Mouse (Mus musculus): ENCODE measurements around the gene Mgst2. TPM values are rescaled to one million over a fixed set of nuclear protein-coding genes. Genes with fewer than 3 reads are reported as not detected.

Gene Mgst2
- total RNA-seq, 4 experiments from 2014 or later = 0.52 to 1.6 TPM; not detected in 2

DNA sequence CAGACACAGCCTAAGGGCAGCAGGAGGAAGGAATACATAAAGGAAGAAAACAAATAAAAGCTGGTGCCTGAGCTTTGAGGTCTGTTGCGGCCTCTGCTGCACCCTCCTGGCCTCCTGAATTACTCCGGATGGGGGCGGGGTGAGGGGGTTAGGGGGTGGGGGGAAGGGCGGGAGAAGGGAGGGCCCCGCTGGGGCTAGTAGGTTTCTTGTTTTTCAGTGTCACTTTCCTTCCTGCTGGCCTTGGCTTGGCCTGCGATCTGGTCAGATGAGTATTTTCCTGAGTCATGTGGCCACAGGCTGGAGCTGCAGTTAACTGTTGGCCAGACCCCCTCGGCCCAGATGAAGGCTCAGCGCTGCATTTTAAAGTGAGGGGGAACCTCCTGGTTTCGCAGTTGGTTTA lies 7.5 kb upstream of the Mgst2 start:
- DNase-seq (ENCODE audit: low spot score in 2 of 2) = peak; percentile 4 to 43

DNA sequence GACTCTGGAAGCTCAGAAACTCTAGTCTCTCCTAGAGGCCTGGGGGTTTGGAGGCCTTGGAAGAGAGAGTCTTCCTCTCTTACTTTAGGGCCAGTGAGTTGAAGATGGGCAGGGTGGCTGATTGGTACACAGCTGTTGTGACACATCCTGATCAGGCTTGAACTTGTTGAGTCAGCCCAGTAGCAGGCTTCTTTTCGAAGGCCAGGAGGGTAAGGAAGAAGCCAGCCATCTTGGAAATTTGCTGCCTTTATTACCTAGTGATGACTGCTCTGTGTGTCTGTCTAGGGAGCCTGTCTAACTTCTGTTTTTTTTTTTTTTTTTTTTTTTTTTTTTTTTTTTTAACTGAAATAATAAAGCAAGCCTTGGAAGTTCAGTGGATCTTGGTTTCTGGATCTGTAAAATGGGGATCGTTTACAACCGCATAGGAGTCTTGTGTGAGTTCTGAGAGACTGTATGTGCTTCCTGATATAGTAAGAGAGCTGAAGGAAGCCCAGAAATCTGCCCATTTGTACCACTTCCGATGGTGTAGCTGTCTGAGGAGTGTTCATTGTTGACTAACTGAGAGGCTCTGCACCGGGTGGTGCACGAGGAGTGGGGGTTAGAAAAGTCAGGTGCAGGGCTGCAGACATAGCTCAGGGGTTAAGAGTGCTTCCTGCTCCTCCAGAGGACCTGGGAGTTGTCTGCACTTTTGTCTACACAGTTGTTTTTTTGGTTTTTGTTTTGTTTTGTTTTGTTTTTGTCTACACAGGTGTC lies 5.7 kb upstream of the Mgst2 start:
- no peak for DNase-seq (ENCODE audit: low spot score in 2 of 2)

DNA sequence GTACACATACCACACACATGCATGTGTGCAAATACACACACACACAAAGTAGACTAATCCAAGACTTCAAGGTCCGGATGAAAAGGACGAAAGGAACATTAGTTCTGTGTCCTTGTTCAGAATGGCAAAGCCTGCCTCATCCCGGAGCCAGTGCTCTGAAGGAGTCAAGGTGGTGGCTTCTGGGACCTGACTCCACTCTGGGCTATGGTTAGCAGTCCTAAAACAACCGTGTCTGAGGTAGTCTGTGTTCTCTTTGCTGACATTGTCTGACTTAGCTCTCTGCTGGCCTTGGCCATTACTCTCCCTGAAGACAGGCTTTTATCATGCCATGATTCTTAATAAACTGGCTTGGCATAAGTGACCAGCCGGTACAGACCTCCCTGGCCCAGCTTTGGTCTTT lies 745 bp upstream of the Mgst2 start:
- no peak for DNase-seq (ENCODE audit: low spot score in 2 of 2)

DNA sequence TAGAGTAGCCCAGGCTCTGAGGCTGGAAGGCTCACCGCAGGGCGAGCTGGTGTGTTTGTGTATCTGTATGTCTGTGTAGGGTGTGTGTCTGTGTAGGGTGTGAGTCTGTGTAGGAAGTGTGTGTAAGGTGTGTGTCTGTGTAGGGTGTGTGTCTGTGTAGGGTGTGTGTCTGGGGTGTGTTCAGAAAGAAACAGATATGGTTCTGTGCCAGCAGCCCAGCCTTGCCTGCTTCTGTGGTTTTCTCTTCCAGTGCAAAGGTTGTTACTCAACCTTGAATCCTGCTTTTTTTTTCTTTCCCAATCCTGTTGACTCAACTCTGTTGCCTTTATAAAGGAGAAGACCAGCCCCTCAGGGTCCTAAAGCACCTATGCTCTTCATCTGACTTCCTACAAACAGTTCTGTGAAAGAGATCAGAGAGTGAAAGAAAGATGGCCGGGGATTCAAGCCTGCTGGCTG lies 689 bp downstream of the Mgst2 start:
- no peak for DNase-seq (ENCODE audit: low spot score in 2 of 2)

DNA sequence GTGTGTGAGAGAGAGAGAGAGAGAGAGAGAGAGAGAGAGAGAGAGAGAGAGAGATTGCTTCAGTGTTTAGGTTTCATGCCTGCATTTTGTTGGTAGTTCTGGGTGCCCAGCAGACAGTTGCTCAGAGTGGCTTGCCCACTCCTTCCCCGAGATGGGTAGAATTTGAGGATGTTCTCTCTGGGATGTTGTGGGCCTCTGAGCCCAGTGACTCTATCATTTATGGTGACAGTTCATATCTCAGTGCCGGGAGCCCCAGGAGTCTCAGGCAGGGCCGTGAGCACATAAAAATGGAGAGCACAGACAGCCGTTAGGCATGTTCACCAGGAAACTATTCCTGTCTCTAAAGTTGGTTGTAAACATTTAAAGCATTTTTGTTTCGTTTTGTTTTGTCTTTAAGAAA lies 1.2 kb downstream of the Mgst2 start:
- DNase-seq (ENCODE audit: low spot score in 2 of 2) = no peak

DNA sequence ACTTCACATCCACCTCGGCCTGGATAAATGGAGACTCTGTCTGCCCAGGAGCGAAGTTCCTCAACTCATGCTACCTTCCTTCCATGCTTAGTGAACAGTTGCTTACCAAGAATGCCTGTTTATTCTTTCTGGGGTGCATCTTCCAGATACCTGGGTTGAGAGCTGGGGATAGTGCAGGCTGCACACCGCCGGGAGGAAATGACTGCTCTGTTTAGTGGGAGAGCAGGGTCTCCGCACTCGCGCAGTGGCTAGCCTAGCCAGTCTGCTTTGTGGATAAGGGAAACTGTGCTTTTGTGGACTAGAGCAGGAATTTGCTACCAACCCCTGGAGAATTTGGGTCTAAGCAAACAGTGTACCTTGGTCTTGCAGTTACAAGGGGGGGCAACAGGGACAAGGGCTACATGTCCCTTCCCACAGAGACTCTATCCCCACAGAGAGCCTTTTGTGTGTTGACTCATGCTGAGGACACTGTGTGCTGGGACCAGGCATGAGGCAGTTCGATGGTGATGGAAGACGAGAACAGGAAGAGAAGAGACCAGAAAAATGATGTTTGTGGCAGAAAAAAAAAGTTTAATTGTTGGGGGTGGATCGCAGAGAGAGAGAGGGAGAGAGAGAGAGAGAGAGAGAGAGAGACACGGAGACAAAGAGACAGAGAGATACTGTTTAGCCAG lies 1.9 kb downstream of the Mgst2 start:
- no peak for DNase-seq (ENCODE audit: low spot score in 2 of 2)

DNA sequence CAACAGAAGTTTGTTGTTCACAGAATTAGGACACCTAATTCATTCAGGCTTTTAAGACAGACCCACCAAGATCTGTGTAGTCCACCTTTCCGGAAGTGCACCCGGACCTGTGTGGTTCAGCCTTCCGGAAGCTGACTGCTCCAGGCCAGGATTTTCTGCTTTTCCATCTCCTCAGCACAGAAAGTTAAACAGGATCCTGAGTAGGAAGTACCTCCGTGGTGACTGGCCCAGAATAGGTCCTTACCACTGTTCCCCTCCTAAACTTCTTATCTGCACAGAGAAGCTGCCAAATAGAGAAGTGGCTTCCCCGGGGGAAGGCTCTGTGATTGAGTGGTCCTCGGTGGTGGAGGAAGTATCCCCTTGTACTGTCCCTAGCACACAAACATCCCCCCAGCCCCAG lies 2.4 kb downstream of the Mgst2 start:
- DNase-seq (ENCODE audit: low spot score in 2 of 2) = no peak

DNA sequence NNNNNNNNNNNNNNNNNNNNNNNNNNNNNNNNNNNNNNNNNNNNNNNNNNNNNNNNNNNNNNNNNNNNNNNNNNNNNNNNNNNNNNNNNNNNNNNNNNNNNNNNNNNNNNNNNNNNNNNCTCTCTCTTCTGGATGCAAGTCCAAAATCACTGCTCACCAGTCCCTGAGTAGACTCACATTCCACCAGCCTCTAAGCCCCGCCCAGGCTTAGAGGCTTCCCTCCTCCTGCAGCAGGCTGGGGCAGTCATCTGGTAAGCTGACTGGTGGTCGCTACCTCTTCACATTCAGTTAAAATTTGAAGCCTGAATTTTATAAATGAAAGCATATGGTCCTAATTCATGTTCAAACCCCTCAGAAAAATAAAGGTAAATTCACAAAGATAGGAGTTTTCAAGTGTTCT lies 8.4 kb downstream of the Mgst2 start:
- no peak for DNase-seq (ENCODE audit: low spot score in 2 of 2)

DNA sequence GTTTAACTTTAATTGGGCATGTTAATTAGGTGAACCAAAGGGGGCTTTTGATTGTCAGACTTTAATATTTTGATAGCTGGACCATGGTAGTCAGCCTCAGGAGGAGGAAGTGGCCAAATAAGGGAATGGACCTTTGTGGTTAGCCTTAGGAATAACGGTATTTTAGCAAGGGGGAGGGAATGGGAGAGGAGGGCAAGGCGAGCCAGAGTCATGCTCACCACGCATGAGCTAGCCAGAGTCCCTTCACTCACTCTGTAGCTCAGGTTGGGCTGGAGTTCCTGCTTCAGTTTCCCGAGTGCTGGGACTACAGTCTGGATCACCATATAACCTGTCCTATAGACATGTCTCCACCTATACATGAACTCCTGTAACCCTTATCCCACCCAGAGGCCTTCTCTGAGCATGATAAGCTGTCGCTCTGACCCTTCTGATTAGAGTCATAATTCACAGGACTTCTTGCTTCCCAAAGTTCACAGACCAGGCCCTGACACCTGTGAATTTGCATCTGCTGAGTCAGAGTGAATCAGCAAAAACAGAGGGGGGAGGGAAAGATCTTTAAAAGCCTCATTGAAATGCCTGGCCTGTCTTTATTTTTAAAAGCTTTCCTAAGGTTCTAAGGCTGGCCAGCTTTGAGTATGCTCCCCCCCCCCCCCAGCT lies 10.4 kb downstream of the Mgst2 start:
- DNase-seq (ENCODE audit: low spot score in 2 of 2) = no peak

DNA sequence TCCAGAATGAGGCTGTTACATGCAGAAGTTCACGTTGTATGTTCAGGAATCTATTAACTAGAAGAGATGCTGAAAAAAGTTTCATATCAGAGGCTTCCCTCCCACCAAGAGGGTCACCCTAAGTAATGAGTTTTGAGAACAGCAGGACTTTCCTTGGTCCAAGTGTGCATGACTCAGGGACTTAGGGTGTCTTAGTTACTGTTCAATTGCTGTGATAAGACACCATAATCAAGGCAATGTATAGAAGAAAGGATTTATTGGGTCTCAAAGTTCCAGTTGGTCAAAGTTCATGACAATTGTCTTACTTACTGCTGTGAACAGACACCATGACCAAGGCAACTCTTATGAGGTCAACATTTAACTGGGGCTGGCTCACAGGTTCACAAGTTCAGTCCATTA lies 10.9 kb downstream of the Mgst2 start:
- no peak for DNase-seq (ENCODE audit: low spot score in 2 of 2)

DNA sequence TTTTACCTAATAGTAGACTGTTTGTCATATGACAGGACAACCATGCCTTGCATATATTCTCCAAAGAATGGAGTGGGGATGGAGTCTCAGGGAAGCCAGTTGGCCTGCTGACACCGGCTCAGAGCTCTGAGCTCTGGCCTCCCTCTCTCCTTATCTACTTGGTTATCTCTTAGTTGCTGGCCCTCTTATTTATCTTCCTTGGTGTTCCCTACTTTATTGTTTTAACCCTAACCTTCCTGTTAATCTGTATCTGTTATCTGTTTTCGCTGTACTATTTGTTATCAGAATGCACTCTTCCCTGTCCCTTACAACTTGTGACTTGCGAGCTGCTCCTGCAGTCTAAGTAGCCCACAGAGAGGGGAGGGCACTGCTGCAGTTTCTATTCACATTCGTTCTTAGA lies 12.5 kb downstream of the Mgst2 start:
- no peak for DNase-seq (ENCODE audit: low spot score in 2 of 2)

DNA sequence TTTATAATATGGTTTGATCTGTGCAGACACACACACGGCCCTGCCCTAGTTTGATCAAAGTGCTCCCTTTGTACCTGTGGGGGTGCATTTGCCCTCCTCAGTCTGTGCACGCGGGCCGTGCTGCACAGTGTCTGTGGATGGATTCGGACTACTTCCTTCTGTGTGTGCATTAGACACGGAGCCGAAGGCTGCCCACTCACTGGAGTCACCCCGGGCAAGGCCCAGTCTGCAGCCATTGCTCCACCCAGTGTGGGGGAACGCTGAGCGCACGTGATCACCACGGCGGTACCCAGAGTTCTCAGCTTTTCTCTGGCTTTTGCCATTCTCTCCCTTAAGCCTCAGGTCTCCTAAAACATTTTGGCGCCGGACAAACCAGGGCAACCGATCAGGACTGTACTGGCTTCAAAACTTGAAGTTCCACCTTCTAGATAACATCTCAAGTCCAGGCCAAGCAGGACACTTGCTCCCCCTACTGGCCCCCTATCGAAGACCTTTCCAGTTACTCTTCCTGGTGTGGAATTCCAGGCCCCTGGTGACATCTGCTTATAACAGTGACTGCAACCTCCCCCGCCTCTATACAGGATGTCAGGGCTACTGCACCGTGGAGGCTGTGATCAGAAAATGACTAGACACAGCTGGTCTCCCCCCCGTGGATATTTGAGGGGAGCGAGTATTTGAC lies 13.4 kb downstream of the Mgst2 start:
- peak; percentile 26 to 52 for DNase-seq (ENCODE audit: low spot score in 2 of 2)

DNA sequence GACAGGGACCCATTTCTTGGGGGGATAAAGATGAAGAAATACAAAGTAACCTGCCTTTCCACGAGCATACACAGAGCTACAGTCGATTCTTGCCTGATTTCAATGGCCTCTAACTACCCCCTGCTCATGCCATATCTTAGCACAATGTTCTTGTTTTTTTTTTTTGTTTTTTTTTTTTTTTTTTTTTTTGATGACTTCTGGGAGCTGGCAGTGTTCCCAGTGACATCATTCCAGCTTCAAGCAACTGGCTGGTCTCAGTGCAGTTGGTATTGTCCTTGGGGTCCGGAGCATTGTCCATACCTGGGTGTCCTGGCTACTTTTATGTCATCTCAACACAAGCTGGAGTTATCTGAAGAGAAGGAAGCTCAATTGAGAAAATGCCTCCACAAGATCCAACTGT lies 14.8 kb downstream of the Mgst2 start:
- no peak for DNase-seq (ENCODE audit: low spot score in 2 of 2)

DNA sequence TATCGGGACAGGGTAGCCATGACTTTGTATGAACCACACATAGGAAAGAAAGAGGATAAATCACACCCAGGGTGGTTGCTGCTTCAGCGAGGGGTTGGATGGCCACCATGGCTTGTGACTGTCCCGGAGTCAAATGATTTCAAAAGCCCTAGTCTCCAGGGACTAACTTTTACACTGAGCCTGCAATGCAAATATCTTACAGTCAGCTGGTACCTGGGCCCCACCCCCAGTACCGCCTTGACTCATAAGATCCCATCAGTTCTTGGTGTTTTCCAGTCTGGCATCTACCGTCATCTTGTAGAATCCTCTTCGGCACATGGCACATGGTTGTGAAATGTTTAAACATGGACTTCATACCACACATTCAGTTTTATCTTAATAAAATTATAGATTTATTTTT lies 25.4 kb downstream of the Mgst2 start:
- no peak for DNase-seq (ENCODE audit: low spot score in 2 of 2)

DNA sequence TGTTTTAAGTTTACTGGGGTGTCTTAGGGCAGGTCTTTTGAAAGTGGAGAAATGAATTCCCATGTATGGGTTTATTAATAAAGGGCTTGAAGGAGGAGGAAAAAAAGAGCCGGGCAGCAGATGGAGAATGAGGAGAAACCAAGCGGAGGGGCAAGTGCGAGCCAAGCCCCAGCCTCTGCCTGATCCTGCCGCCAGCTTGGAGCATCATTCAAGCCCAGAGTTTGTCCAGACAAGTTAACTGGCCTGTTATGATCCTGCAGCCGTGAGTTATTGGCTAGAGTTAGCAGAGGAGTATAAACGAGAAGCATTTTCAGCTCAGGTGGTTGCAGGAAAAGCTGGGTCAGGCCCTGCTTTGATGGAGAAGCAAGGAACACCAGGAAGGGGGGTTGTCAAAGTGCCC lies 26.2 kb downstream of the Mgst2 start:
- DNase-seq (ENCODE audit: low spot score in 2 of 2) = no peak

DNA sequence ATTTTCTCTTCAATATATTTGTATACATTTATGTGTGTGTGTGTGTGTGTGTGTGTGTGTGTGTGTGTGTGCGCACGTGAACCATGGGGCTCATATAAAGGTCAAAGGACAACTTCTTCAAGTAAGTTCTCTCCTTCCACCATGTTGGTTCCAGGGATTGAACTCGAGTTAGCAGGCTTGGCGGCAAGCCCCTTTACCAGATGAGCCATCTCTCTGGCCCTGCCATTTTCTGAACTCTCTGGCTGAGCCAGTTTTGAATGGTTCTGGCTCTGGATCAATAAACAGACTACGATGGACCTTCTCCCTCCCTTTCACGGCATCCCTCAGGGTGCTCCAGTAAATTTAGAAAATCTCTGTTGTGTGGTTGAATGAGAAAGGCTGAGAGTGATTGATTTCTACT lies 26.6 kb downstream of the Mgst2 start:
- DNase-seq (ENCODE audit: low spot score in 2 of 2) = no peak

DNA sequence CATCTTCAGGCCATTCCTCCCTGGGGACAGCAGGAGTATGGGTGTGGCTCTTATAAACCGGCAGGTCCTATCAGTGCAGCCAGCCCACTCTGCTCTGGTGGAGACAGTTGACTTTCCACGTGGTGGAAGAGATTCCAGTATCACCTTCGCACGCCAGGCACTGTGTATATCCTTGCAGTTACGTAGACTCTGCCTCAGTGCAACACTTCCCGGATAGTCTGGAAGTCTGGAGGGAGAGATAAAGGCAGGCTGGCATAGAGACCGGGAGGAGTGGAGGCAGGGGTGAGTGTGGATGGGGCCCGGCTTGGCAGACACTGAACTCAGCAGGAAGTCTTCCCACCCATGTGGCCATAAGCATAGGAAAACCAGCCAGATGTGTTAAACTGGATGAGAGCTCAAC lies 28.6 kb downstream of the Mgst2 start:
- no peak for DNase-seq (ENCODE audit: low spot score in 2 of 2)

DNA sequence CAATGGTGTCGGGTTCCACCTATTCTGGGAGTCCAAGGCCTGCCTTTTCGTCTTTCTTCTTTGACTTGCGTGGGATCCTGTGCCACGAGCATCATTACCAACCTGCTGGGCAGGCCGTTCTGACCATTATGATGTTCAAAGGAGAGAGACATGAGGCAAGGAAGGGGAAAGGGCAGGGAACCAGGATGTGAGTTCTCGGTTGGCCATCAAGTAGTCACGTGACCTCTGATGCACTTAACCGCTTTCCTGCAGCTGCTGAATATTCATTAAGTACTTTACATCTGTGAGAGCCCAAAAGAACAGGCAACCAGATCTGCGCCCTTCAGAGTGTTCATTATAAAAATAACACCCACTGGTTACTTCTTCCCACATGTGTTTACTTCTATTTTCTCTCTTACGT lies 33.0 kb downstream of the Mgst2 start:
- no peak for DNase-seq (ENCODE audit: low spot score in 2 of 2)

DNA sequence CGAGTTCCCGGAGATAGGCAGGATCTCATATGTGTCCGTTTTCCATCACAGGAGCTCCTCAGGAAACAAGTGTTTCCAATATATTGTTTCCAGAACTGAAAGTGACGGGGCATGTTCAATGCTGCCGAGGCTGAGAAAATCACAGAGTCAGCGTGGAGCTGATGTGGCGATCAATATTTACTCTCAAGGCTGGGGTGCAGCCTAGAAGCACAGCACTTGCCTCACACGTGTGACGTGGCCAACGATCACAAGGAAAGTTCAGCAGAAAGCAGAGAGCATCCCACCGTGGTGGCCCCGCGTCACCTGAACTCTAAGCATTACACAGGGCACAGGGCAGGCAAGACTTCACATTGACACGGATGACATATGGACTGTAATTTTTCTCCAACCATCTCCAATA lies 34.4 kb downstream of the Mgst2 start:
- DNase-seq (ENCODE audit: low spot score in 2 of 2) = no peak

DNA sequence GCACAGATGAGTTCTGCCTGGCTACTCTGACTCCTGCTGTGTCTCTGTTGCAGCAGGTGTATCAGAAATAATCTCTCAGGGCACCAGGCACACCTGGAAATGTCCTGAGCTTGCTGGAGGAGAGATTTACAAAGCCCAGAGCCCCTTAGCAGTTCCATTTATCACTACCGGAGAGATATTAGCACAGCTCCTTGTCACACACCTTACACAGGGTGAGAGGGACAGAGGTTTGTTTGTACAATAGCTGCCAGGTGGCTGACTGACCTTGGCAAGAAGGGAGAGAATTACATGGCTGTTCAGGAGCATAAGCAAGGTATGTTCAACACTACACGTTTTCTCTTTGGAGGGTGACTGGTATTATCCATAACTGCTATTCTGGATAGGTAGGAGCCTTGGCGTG lies 35.6 kb downstream of the Mgst2 start:
- no peak for DNase-seq (ENCODE audit: low spot score in 2 of 2)

DNA sequence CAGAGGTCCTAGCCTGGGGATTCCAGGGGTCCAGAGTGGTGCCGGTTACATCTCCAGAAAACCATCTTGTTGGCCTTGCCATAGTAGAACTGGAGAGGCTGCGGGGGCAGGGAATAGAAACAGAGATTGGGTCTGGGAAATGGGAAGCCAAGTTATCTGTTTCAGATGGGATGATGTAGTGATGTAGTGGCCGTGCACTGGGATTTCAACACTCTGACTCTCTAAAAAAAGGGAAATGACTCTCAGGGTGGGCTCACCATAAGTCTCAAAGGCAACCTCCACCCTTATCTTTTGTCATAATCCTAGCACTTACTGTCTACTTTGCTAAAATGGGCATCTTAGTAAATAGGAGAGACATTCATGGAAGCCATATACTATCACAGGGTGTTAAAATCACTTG lies 37.8 kb downstream of the Mgst2 start:
- DNase-seq (ENCODE audit: low spot score in 2 of 2) = no peak

DNA sequence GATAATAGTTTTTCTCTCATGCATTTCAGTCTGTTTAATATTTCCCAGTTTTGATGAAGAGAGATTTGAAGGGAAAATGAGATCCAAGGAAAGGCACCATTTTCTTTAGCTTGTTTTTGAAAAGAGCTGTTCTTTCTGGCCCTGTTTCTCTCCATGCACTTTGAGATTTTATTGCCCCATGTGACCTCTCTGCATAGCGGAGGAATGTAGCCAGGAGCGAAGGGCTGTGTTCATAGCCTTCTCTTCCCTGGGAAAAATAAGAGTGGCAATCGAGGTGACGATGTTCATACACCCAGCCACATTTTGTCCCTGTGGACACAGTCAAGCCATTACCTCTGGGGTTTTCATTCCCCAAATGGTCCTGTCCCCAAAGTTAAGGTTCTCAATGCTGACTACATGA lies 40.0 kb downstream of the Mgst2 start:
- DNase-seq (ENCODE audit: low spot score in 2 of 2) = no peak
